Mouse (Mus musculus): ENCODE data around the gene Tbc1d25.
A peak's percentile ranks its signal among the peaks of the same experiment; 100 is the strongest.

Gene Tbc1d25

GRCm38 (mm10) chrX:8175504-8176385 lies at the start of gene Tbc1d25:
Gene Tbc1d25 (minus strand): TSS chrX:8176181.
- peak; percentile 77 to 86 for DNase-seq (ENCODE audit: low spot score in 2 of 2)

GRCm38 (mm10) chrX:8223473-8223872 lies 47.5 kb upstream of the Tbc1d25 start:
- no peak for DNase-seq (ENCODE audit: low spot score in 2 of 2)

GRCm38 (mm10) chrX:8222678-8223421 lies 46.9 kb upstream of the Tbc1d25 start:
- DNase-seq (ENCODE audit: low spot score in 2 of 2), result peak in 1 of 2 experiments; percentile 20

- DNase-seq (ENCODE audit: low spot score in 2 of 2), result no peak
These were observed 46.3 kb upstream of the Tbc1d25 start for GRCm38 (mm10) chrX:8222296-8222677.

- no peak for DNase-seq (ENCODE audit: low spot score in 2 of 2)
These were observed 43.7 kb upstream of the Tbc1d25 start for GRCm38 (mm10) chrX:8219651-8220050.

- no peak for DNase-seq (ENCODE audit: low spot score in 2 of 2)
These were observed 42.1 kb upstream of the Tbc1d25 start for GRCm38 (mm10) chrX:8218114-8218513.

- no peak for DNase-seq (ENCODE audit: low spot score in 2 of 2)
These were observed 41.4 kb upstream of the Tbc1d25 start for GRCm38 (mm10) chrX:8217383-8217782.

GRCm38 (mm10) chrX:8211490-8212207 lies 35.7 kb upstream of the Tbc1d25 start:
- no peak for DNase-seq (ENCODE audit: low spot score in 2 of 2)

- no peak for DNase-seq (ENCODE audit: low spot score in 2 of 2)
These were observed 33.7 kb upstream of the Tbc1d25 start for GRCm38 (mm10) chrX:8209720-8210119.

GRCm38 (mm10) chrX:8207224-8207623 lies 31.2 kb upstream of the Tbc1d25 start:
- no peak for DNase-seq (ENCODE audit: low spot score in 2 of 2)

- DNase-seq (ENCODE audit: low spot score in 2 of 2), result no peak
These were observed 30.8 kb upstream of the Tbc1d25 start for GRCm38 (mm10) chrX:8206694-8207197.

GRCm38 (mm10) chrX:8206015-8206693 lies 30.2 kb upstream of the Tbc1d25 start, which contains the start of gene Porcn:
Gene Porcn (minus strand): TSS chrX:8206525.
- DNase-seq (ENCODE audit: low spot score in 2 of 2), result peak; percentile 66 to 84

GRCm38 (mm10) chrX:8205551-8205950 lies 29.6 kb upstream of the Tbc1d25 start:
- no peak for DNase-seq (ENCODE audit: low spot score in 2 of 2)

GRCm38 (mm10) chrX:8205088-8205487 lies 29.1 kb upstream of the Tbc1d25 start:
- DNase-seq (ENCODE audit: low spot score in 2 of 2), result no peak

GRCm38 (mm10) chrX:8204076-8204475 lies 28.1 kb upstream of the Tbc1d25 start:
- no peak for DNase-seq (ENCODE audit: low spot score in 2 of 2)

GRCm38 (mm10) chrX:8203105-8203504 lies 27.1 kb upstream of the Tbc1d25 start:
- DNase-seq (ENCODE audit: low spot score in 2 of 2), result no peak

- no peak for DNase-seq (ENCODE audit: low spot score in 2 of 2)
These were observed 17.4 kb upstream of the Tbc1d25 start, which contains the start of gene Ebp for GRCm38 (mm10) chrX:8193419-8193723. Gene Ebp (minus strand): TSS chrX:8193512.

GRCm38 (mm10) chrX:8192640-8193418 lies 16.8 kb upstream of the Tbc1d25 start:
- DNase-seq (ENCODE audit: low spot score in 2 of 2), result peak; percentile 68 to 79

GRCm38 (mm10) chrX:8192126-8192639 lies 16.2 kb upstream of the Tbc1d25 start:
- no peak for DNase-seq (ENCODE audit: low spot score in 2 of 2)

- DNase-seq (ENCODE audit: low spot score in 2 of 2), result no peak
These were observed 7.0 kb upstream of the Tbc1d25 start for GRCm38 (mm10) chrX:8182871-8183540.

All from urinary bladder, postnatal 36 days (tissue).